Mouse (Mus musculus) lung, adult 2 months (tissue): ENCODE measurements around the gene P2ry2. TPM values are rescaled to one million over a fixed set of nuclear protein-coding genes. Genes with fewer than 3 reads are reported as not detected.

Experiments used
- DNase-seq: peaks from one replicate; pipeline ENCODE4 v3.0.0; 2022
- H3K4me1 ChIP-seq: fragments of 200-500 bp; 2 replicates; pipeline ENCODE4 v1.6.1; 2011; ENCODE audit warnings: low read length; ENCODE audit not compliant: control insufficient read depth, insufficient read depth
- H3K4me3 ChIP-seq: fragments of 200-500 bp; replicated peaks from 2 replicates; pipeline ENCODE3; 2011; ENCODE audit warnings: low read depth, mild to moderate bottlenecking, control low read depth, low read length; ENCODE audit errors: extremely low read depth
- CTCF ChIP-seq: fragments of 200-500 bp; IDR thresholded peaks from 2 replicates; pipeline ENCODE4 v1.5.1; 2011; ENCODE audit warnings: mild to moderate bottlenecking, low read length, control low read depth; ENCODE audit not compliant: insufficient read depth
- POLR2A ChIP-seq: fragments of 200-500 bp; IDR thresholded peaks from 2 replicates; pipeline ENCODE4 v1.6.1; 2011; ENCODE audit warnings: low read depth, mild to moderate bottlenecking, control low read depth, low read length, borderline replicate concordance; ENCODE audit errors: extremely low read depth
- WGBS: fragments of 180-500 bp; shearing (Covaris S2); methylation state at CpG from one replicate; pipeline ENCODE4 v1.1.7; 2018; 5-methylcytosine and 5-hydroxymethylcytosine counted together
- polyA plus RNA-seq: library from polyadenylated mRNA; depleted of rRNA; stranded (reverse); fragments of >200 nt; gene quantifications from 2 replicates; pipeline ENCODE4 v1.2.3, GENCODE M21; 2012

Gene P2ry2
- polyA plus RNA-seq, 1 experiment, result 25.2 TPM

- 61% methylated on average over 11 of the region's 11 CpGs for whole genome bisulfite sequencing
These were observed 9.0 kb downstream of the P2ry2 start for GRCm38 (mm10) chr7:101003442-101004326.

DNA sequence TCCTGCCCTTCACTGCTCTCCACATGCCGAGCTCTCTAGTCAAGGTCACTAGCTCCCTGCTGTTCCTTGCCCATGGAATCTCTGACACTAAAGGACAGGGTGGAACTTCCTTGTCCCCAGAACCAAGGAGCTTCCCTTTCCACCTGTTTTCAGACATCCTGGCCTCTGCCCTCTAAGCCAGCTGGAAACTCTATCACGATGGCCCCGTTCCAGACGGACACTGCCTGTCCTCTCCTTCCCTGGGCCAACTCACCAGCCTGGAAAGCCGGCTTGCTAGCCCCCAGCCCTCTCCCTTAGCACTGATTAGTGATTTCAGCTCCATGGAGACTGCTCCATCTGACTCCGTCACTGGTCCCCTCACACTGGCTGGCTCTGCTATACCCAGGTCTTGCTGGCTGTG lies 10.4 kb downstream of the P2ry2 start:
- TF ChIP-seq CTCF, result no peak
- no peak for TF ChIP-seq POLR2A
- no peak for DNase-seq
- H3K4me3 ChIP-seq, result no peak overlapping the region
- WGBS, result 78% methylated on average over 6 of the region's 6 CpGs
- H3K4me1 ChIP-seq, result peaks cover 6% of the 10 kb centered on the region; the same call in 1 of the 2 replicates

More at GRCm38 (mm10) chr7:101003442-101004326, 9.0 kb downstream of the P2ry2 start:
- no peak for DNase-seq
- Histone ChIP-seq H3K4me3 (no peak overlapping the region), H3K4me1 (peaks cover 6% of the 10 kb centered on the region; the same call in 1 of the 2 replicates)
- TF ChIP-seq POLR2A (no peak), CTCF (no peak)

DNA sequence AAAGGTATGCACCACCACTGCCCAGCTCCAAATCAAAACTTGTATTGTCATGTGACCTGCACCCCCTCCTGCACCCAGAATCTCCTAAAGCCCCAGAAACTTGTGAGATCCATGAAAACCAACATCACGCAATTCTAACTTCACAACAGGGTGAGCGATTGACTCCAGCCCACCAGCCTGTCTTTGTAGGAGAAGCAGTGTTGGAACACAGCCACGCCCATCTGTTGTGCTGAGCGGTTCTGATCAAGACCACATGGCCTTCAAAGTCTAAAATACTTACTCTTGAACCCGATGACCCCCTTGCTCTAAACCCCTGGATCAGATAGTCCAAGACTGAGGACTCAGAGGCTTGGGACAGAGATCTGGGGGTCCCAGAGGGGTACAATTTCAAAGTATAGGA lies 13.0 kb downstream of the P2ry2 start:
- H3K4me1 ChIP-seq, result 0 out of 2 replicates have a peak, but pooled peaks cover 2% of the 10 kb centered on the region
- TF ChIP-seq POLR2A (no peak), CTCF (no peak)
- 79% methylated on average over 5 of the region's 5 CpGs for WGBS
- DNase-seq, result no peak
- H3K4me3 ChIP-seq, result no peak overlapping the region

GRCm38 (mm10) chr7:100998578-100998960 lies 14.1 kb downstream of the P2ry2 start:
- DNase-seq, result no peak
- whole genome bisulfite sequencing, result 91% methylated on average over 24 of the region's 24 CpGs
- Histone ChIP-seq H3K4me3 (no peak overlapping the region), H3K4me1 (peaks cover 6% of the 10 kb centered on the region)
- TF ChIP-seq POLR2A (no peak), CTCF (no peak)

DNA sequence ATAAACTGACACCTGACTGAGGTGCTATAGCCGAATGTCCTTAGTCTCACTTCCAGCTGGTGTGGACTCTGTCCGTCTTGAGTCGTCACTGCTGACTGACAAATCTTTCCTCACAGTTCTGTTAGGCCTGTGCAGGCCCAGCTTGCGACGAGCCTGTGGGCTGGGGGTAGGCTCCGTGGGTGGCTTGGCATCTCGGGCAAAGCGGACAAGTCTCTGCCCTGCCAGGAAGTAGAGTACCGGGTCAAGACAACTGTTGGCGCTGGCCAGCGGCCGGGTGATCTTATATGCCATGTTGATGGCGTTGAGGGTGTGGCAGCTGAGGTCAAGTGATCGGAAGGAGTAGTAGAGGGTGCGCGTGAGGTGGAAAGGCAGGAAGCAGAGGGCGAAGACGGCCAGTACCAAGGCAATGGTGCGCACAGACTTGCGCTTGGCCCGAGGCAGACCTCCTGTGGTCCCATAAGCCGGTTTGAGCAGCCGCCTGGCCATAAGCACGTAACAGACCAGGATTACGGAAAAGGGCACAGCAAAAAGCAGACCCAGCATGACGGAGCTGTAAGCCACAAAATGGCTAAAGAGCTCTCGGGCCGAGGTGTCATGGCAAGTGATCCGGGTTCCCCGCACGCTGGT lies 14.6 kb downstream of the P2ry2 start:
- Histone ChIP-seq H3K4me3 (no peak overlapping the region), H3K4me1 (peaks cover 6% of the 10 kb centered on the region)
- no peak for TF ChIP-seq CTCF
- no peak for TF ChIP-seq POLR2A
- 88% methylated on average over 31 of the region's 31 CpGs for WGBS
- no peak for DNase-seq

- no peak for DNase-seq
- Histone ChIP-seq H3K4me3 (no peak overlapping the region), H3K4me1 (peaks cover 12% of the 10 kb centered on the region)
- TF ChIP-seq CTCF (no peak), POLR2A (no peak)
- WGBS, result 77% methylated on average over 1 of the region's 1 CpGs
These were observed 15.5 kb downstream of the P2ry2 start for GRCm38 (mm10) chr7:100997215-100997614.

GRCm38 (mm10) chr7:100995951-100996350 lies 16.7 kb downstream of the P2ry2 start:
- DNase-seq, result no peak
- WGBS, result 83% methylated on average over 3 of the region's 3 CpGs
- no peak for TF ChIP-seq CTCF
- TF ChIP-seq POLR2A, result no peak
- H3K4me3 ChIP-seq, result no peak overlapping the region
- peaks cover 19% of the 10 kb centered on the region for H3K4me1 ChIP-seq

DNA sequence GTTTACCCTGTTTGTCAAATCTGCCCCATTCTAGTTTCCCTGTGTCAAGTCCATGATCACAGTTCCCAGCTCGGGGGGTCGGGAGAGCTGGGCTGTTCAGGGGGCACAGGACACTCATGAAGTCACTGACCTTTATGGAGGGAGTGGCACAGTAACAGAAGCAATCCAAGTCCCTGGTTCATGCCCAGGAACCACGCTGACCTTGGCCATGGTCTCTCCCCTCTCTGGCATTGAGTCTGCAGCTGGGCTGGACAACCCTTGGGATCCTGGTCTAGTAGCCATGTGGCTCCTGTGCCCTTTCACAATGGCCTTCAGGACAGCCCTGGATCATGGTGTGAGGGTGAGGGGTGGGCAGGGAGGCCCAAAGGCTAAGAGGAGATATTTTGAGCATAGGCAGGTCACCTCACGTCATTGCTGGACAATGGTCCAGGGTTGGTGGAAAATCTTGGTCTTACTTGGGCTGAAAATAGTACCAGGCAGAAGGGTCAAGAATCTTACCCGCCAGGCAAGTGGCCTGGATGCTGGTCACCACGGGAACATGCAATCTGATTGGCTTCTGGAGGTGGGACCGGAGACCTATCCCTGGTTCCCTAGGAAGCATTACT lies 17.3 kb downstream of the P2ry2 start:
- Histone ChIP-seq H3K4me1 (peaks cover 21% of the 10 kb centered on the region), H3K4me3 (no peak overlapping the region)
- no peak for TF ChIP-seq POLR2A
- TF ChIP-seq CTCF, result no peak
- DNase-seq, result no peak
- WGBS, result 86% methylated on average over 7 of the region's 7 CpGs

DNA sequence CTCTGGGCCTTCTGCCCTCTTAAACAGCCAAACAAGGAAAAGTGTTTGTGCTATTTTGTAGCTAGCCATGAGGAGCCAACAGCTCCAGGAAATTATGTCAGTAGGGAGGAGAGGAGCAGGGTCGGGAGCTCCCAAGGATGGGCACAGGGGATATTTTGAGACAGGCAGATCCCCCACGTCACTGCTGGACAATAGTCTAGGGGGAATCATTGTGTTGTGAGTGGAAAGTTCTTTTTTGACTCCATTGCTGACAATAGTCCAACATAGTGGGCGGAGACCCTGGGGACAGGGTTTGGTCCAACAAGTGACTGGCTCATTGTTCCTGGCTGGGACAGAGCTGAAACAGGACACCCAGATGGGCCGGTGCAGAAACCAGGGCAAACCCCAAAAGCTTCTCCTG lies 19.5 kb downstream of the P2ry2 start:
- peaks cover 22% of the 10 kb centered on the region for H3K4me1 ChIP-seq
- WGBS, result 43% methylated on average over 4 of the region's 4 CpGs
- no peak for DNase-seq
- H3K4me3 ChIP-seq, result no peak overlapping the region
- TF ChIP-seq POLR2A (no peak), CTCF (no peak)

- TF ChIP-seq CTCF (no peak), POLR2A (no peak)
- no peak for DNase-seq
- peaks cover 22% of the 10 kb centered on the region for H3K4me1 ChIP-seq
- 69% methylated on average over 3 of the region's 3 CpGs for WGBS
- no peak overlapping the region for H3K4me3 ChIP-seq
These were observed 20.7 kb downstream of the P2ry2 start for GRCm38 (mm10) chr7:100991972-100992371.
